Mouse (Mus musculus): Measurements from ENCODE around the gene Cwh43. TPM values are rescaled to one million over a fixed set of nuclear protein-coding genes. Genes with fewer than 3 reads are reported as not detected.

Gene Cwh43
- polyA plus RNA-seq, 1 experiment from 2014 or later = not detected

DNA sequence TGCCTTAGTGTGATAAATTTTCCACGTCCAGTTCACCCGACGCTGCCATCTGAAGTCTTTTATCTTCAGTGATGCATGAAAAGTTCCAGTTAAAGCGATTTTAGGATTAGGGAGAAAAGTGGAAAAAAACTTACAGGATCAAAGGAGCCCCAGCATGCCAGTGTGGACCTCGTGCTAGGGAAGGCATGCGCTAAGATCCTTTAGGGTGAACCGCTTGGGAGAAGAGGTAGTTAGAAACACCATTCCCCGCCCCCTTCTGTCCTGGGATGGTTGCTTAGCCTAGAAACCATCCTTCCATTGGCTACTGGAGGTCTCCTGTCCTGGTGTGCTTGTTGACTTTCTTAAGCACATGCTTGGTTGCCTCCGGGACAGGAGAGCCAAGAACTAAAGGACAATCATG, 29.8 kb upstream of the Cwh43 start:
- Histone ChIP-seq H3K27ac (no peak overlapping the region), H3K4me3 (replicated peaks) (no peak overlapping the region), H3K9me3 (no peaks in the 10 kb centered on the region), H3K36me3 (no peaks in the 10 kb centered on the region), H3K9ac (replicated peaks) (no peak overlapping the region), H3K4me1 (replicated peaks) (peaks cover 11% of the 10 kb centered on the region), H3K4me2 (replicated peaks) (no peak overlapping the region), H3K27me3 (peaks cover 15% of the 10 kb centered on the region)
- 32% methylated on average over 9 of the region's 9 CpGs for WGBS
- peak; percentile 76 for ATAC-seq

DNA sequence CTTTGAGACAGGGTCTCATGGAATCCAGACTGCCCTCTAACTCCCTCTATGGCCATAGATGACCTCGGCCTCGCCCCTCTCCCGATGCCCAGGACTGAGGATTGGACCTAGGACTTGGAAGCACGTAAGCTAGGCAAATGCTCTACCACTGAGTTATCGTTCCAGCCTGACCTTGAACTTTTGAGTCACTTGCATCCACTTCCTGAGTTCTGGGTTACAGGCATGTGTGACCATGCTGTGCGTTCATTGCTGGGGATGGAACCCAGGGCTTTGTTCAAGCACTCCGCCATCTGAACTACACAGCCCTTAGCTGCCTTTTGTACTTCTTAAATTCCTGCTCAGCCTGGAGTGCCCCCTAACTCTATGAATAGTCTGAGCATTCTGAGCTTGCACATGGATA, 29.4 kb upstream of the Cwh43 start:
- Histone ChIP-seq H3K27me3 (peaks cover 19% of the 10 kb centered on the region), H3K36me3 (no peaks in the 10 kb centered on the region), H3K4me2 (replicated peaks) (no peak overlapping the region), H3K4me3 (replicated peaks) (no peak overlapping the region), H3K4me1 (replicated peaks) (peaks cover 11% of the 10 kb centered on the region), H3K9ac (replicated peaks) (no peak overlapping the region), H3K27ac (no peak overlapping the region), H3K9me3 (no peaks in the 10 kb centered on the region)
- 73% methylated on average over 7 of the region's 7 CpGs for WGBS
- no peak for ATAC-seq

DNA sequence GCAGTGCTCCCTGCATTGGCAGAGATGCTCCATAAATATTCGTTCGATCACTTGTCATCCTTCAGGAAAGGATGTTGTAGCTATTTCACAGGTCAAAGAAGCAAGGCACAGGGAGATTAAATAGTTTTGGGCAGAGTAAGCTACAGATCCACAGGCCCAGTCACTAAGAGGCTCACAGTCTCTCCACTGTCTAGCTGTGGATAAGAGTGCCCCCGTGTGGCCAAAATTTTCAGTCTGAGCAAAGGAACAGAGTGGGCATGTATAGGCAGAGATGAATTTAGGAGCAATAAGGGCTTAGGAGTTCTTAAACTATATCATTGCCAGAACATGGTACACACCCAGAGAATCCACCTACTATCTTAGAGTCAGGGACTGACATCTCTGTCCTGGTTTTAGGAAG, 26.0 kb upstream of the Cwh43 start:
- Histone ChIP-seq H3K4me2 (replicated peaks) (no peak overlapping the region), H3K4me1 (replicated peaks) (peaks cover 17% of the 10 kb centered on the region), H3K4me3 (replicated peaks) (no peak overlapping the region), H3K9ac (replicated peaks) (no peak overlapping the region), H3K9me3 (no peaks in the 10 kb centered on the region), H3K27me3 (peaks cover 26% of the 10 kb centered on the region), H3K27ac (no peak overlapping the region), H3K36me3 (no peaks in the 10 kb centered on the region)
- peak; percentile 77 for ATAC-seq
- 36% methylated on average over 3 of the region's 3 CpGs for WGBS

DNA sequence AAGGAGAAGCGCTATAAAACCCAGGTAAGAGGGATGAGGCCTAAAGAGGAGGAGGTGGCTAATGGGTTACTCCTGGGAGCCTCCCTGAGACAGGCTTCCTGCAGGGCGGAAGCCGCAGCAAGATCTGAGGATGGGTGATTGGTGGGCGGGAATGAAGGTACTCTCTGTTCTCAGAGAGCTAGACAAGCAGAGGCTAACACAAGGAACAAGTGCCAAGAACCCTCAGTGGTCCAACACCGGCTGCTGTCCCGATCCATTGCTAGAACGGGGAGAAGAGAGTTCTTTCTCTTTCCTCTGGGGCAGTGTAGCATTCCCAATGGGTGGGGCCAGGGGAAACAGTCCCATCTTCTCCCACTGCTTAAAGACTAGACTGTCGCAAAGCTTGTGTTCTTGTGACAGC, 25.0 kb upstream of the Cwh43 start:
- no peaks in the 10 kb centered on the region for H3K36me3 ChIP-seq
- no peak for ATAC-seq
- no peaks in the 10 kb centered on the region for H3K9me3 ChIP-seq
- peaks cover 26% of the 10 kb centered on the region for H3K27me3 ChIP-seq
- no peak overlapping the region for H3K4me2 ChIP-seq (replicated peaks)
- H3K4me1 ChIP-seq (replicated peaks) = peaks cover 12% of the 10 kb centered on the region
- no peak overlapping the region for H3K27ac ChIP-seq
- no peak overlapping the region for H3K4me3 ChIP-seq (replicated peaks)
- 66% methylated on average over 8 of the region's 8 CpGs for WGBS
- H3K9ac ChIP-seq (replicated peaks) = no peak overlapping the region

DNA sequence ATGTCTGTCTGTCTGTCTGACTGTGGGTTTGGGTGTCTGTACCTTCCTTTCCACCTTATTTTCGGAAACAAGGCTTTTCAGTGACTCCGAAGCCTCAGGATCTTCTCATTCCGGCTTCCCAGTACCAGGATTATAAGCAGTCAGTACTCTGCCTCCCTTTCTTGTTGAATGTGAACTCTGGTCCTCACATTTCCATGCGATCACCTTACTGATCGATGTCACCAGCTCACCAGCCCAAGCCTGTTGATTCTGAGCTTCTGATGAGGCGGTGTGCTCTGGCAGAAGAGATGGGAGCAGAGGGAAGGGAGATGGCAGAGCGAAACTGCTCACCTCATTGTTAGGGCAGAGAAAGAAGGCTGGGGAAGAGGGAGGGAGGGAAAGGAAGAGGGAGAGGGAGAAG, 24.4 kb upstream of the Cwh43 start:
- H3K27me3 ChIP-seq = peaks cover 23% of the 10 kb centered on the region
- H3K9me3 ChIP-seq = no peaks in the 10 kb centered on the region
- peaks cover 6% of the 10 kb centered on the region for H3K4me1 ChIP-seq (replicated peaks)
- no peak overlapping the region for H3K27ac ChIP-seq
- no peak overlapping the region for H3K9ac ChIP-seq (replicated peaks)
- H3K4me2 ChIP-seq (replicated peaks) = no peak overlapping the region
- no peak for ATAC-seq
- WGBS = 81% methylated on average over 7 of the region's 7 CpGs
- no peak overlapping the region for H3K4me3 ChIP-seq (replicated peaks)
- no peaks in the 10 kb centered on the region for H3K36me3 ChIP-seq

DNA sequence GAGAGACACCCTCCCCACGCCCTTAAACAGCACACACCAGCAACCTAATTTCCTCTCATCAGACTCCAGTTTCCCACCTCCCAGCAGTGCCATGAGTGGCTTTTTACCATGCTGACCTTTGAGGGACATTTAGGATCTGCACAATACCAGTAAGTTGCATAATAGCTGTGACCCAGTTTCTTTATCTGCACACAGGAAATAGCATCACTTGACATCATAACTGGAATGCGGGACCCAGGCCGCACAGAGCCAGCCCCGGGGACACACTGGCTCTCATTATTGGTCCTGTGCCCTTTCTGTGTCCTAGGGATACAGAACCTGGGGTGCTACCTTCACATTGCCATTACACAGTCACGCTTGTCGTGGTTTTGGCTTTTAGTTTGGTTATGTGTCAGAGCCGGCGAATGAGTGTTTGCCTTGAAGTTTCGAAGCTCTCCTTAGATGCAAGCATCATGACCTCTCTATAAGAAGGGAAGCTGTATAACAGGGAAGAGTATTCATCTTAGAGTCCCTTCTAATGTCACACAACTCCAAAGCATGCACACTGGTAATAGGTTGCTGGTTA, 23.8 kb upstream of the Cwh43 start:
- ATAC-seq = no peak
- H3K9me3 ChIP-seq = no peaks in the 10 kb centered on the region
- H3K27me3 ChIP-seq = peaks cover 20% of the 10 kb centered on the region
- no peak overlapping the region for H3K4me3 ChIP-seq (replicated peaks)
- H3K4me2 ChIP-seq (replicated peaks) = no peak overlapping the region
- no peak overlapping the region for H3K27ac ChIP-seq
- 89% methylated on average over 9 of the region's 9 CpGs for WGBS
- no peak overlapping the region for H3K9ac ChIP-seq (replicated peaks)
- H3K36me3 ChIP-seq = no peaks in the 10 kb centered on the region
- peaks cover 5% of the 10 kb centered on the region for H3K4me1 ChIP-seq (replicated peaks)

DNA sequence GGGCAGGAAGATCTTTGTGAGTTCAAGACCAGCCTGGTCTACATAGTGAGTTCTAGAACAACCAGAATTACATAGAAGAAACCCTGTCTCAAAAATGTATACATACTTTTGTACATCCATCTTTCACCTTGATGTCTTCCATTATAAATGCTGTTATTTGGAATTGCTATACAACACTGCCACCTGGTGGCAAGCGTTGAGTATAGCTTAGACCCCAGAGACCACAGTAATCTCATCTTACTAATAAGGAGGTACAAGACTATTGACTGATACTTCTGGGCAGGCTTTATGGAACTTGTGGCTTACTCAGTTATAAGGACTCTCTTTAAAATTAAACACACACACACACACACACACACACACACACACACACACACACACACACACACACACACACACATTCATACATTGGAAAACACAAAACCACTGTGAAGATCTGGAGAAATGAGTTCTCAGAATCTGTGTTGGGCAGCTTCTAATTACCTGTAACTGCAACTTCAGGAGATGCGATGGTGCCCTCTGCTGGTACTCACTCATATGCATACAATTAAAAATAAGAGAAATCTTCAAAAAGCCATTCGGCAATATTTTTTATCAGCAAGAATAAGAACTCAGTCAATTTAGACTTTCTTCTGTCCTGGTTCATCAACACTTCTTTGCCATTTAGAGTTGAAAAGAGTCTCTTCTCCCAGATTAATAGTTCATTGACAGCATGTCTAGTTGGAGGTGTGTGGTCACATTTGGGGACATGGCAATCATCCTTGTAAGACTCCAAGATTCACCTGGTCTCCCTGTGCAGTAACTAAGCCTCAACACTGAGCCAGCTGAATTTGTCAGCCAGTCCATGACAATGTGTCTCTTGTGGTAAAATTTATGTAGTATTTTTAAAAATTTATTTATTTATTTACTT, 22.9 kb upstream of the Cwh43 start:
- H3K27me3 ChIP-seq = peaks cover 20% of the 10 kb centered on the region
- ATAC-seq = no peak
- H3K9me3 ChIP-seq = no peaks in the 10 kb centered on the region
- no peak overlapping the region for H3K27ac ChIP-seq
- H3K36me3 ChIP-seq = no peaks in the 10 kb centered on the region
- no peak overlapping the region for H3K4me2 ChIP-seq (replicated peaks)
- H3K9ac ChIP-seq (replicated peaks) = no peak overlapping the region
- peaks cover 5% of the 10 kb centered on the region for H3K4me1 ChIP-seq (replicated peaks)
- WGBS = 31% methylated on average over 3 of the region's 3 CpGs
- no peak overlapping the region for H3K4me3 ChIP-seq (replicated peaks)

DNA sequence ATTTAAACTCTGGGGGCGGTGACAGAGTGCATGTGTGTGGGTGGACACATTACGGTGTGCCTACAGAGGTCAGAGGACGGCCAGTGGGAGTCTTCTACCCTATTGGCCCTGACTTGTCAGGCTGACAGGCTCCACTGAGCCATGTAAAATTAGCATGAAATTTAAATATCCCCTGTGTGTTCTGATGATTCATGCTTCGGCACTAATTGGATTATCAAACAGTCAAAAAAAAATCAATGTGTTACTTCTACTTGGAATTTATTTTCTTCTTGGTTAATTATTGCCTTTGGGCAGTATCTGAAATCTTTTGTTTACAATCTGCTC, 22.3 kb upstream of the Cwh43 start:
- 23% methylated on average over 4 of the region's 4 CpGs for WGBS
- Histone ChIP-seq H3K9me3 (no peaks in the 10 kb centered on the region), H3K27me3 (peaks cover 20% of the 10 kb centered on the region), H3K4me1 (replicated peaks) (peaks cover 5% of the 10 kb centered on the region), H3K9ac (replicated peaks) (no peak overlapping the region), H3K36me3 (no peaks in the 10 kb centered on the region), H3K27ac (no peak overlapping the region), H3K4me2 (replicated peaks) (no peak overlapping the region), H3K4me3 (replicated peaks) (no peak overlapping the region)
- peak; percentile 81 for ATAC-seq

DNA sequence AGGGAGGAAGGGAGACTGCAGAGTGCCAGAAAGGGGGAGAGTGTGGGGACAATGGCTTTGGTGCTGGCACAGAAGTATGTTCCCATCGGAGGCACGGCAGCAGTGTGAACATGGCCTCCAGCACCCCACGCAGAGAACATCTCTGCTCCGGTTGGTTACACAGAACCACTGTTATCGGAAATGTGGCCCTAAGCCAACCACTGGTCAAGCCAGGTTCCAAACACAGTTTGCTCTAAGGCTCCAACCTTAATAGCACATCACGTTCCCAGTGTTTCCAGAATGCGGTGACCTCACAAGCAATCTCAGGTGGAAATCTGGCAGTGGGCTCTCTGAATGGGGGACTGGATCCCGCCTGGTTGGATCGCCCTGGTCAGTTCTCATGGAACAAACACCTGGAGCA, 12.8 kb upstream of the Cwh43 start:
- H3K4me2 ChIP-seq (replicated peaks) = no peak overlapping the region
- H3K4me1 ChIP-seq (replicated peaks) = no peaks in the 10 kb centered on the region
- 89% methylated on average over 9 of the region's 9 CpGs for whole genome bisulfite sequencing
- H3K9ac ChIP-seq (replicated peaks) = no peak overlapping the region
- H3K9me3 ChIP-seq = no peaks in the 10 kb centered on the region
- ATAC-seq = no peak
- H3K4me3 ChIP-seq (replicated peaks) = no peak overlapping the region
- H3K36me3 ChIP-seq = no peaks in the 10 kb centered on the region
- no peak overlapping the region for H3K27ac ChIP-seq
- no peaks in the 10 kb centered on the region for H3K27me3 ChIP-seq

DNA sequence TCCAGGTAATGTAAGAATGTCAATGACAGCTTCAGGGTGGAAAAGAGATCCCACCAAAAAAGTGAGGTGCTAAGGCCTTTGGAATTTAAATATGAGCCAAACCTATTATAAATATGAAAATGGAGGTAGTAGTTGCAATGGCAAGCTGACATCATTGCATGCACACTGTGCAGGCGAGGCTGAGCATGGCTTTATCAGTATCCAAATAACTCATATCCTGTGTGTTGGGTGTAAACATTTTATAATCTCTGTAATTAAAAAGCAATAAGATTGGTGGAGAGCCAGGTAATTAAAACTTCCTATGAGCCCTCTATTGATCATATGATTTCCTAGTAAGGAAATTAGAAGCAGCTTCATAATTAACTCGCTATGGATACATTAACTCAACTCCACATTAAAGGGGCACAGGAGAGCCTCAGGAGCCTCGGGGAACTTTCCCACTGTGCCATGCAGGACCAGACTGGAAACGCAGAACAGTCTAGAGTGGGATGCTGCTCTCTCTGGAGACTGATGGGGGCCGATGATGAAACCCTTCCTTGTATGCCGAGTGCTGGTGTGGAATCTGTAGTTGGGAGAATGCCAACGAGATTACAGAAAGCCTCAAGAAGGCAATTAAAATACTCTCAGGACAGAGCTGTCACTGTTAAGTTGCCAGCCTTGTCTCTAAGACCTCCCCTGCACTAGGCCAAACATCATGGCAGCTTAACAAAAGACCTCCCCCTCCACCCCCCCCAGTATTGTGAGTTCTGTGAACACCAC, 5.9 kb upstream of the Cwh43 start:
- ATAC-seq = peak; percentile 91
- WGBS = 51% methylated on average over 7 of the region's 7 CpGs
- no peaks in the 10 kb centered on the region for H3K36me3 ChIP-seq
- peaks cover 7% of the 10 kb centered on the region; the same call in 1 of the 2 replicates for H3K4me1 ChIP-seq (replicated peaks)
- no peak overlapping the region for H3K27ac ChIP-seq
- H3K4me2 ChIP-seq (replicated peaks) = no peak overlapping the region
- no peak overlapping the region for H3K4me3 ChIP-seq (replicated peaks)
- H3K27me3 ChIP-seq = peaks cover 4% of the 10 kb centered on the region
- H3K9me3 ChIP-seq = no peaks in the 10 kb centered on the region
- H3K9ac ChIP-seq (replicated peaks) = no peak overlapping the region

DNA sequence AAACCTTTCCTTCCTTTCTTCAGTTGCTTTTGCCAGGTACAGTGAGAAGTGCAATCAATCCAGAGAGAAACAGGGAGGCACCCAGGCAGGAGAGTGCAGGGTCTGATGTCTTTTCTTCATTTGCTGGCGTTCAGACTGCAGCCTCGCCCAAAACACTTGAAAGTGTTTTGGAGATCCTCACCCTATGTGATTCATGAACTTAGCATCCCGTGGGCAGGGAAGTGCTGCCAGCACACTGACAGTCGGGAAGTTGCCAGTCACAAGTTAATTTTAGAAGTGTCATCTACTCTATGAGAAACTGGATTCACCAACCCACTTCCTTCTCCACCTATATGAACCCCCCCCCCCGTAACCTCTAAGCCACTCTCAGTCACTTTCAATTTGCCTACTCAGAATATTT, 4.5 kb upstream of the Cwh43 start:
- ATAC-seq = no peak

DNA sequence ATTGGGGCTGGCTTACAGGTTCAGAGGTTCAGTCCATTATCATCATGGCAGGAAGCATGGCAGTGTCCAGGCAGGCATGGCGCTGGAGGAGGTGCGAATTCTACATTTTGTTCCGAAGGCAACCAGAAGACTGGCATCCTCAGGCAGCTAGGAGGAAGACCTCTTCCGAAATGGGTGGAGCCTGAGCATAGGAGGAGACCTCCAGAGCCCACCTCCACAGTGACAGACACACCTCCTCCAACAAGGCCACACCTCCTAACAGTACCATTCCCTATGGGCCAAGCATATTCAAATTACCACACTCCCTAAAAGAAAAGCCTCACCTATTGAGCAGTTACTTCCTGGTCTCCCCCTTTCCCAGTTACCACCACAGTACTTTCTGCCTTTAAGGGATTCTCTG, 3.0 kb upstream of the Cwh43 start:
- Histone ChIP-seq H3K4me1 (replicated peaks) (peaks cover 15% of the 10 kb centered on the region), H3K4me2 (replicated peaks) (no peak overlapping the region), H3K27me3 (peaks cover 34% of the 10 kb centered on the region), H3K36me3 (no peaks in the 10 kb centered on the region), H3K27ac (no peak overlapping the region), H3K4me3 (replicated peaks) (no peak overlapping the region), H3K9me3 (no peaks in the 10 kb centered on the region), H3K9ac (replicated peaks) (no peak overlapping the region)
- 94% methylated on average over 4 of the region's 4 CpGs for WGBS
- ATAC-seq = no peak

More for the DNA sequence above, 4.5 kb upstream of the Cwh43 start:
- no peak overlapping the region for H3K4me2 ChIP-seq (replicated peaks)
- no peaks in the 10 kb centered on the region for H3K36me3 ChIP-seq
- H3K27ac ChIP-seq = no peak overlapping the region
- no peak overlapping the region for H3K4me3 ChIP-seq (replicated peaks)
- WGBS = 78% methylated on average over 5 of the region's 5 CpGs
- H3K9me3 ChIP-seq = no peaks in the 10 kb centered on the region
- H3K4me1 ChIP-seq (replicated peaks) = peaks cover 13% of the 10 kb centered on the region
- H3K27me3 ChIP-seq = peaks cover 18% of the 10 kb centered on the region
- no peak overlapping the region for H3K9ac ChIP-seq (replicated peaks)
